Mouse (Mus musculus) MEL (cell line): ENCODE results near the gene Cap1. TPM values are rescaled to one million over a fixed set of nuclear protein-coding genes. Genes with fewer than 3 reads are reported as not detected.

Source experiments
- DNase-seq: peaks from one replicate; pipeline ENCODE4 v3.0.0; 2011; ENCODE audit warnings: low read depth, low spot score
- H3K27ac ChIP-seq: 2 replicates; pipeline ENCODE4 v1.5.1; 2012; ENCODE audit warnings: low read depth, mild to moderate bottlenecking, control low read depth, low read length, moderate library complexity; ENCODE audit not compliant: control insufficient read depth
- H3K27me3 ChIP-seq, 2 experiments: fragments of 150-350 bp in 1 of 2; sonication (generic) in 1 of 2; 2 replicates each; pipeline ENCODE4 v1.6.1; 2012; ENCODE audit warnings: low read length in 2 of 2, mild to moderate bottlenecking in 2 of 2, improper control_type of control experiment in 1 of 2, moderate library complexity in 1 of 2; ENCODE audit not compliant: insufficient read depth in 2 of 2, control insufficient read depth in 1 of 2
- H3K36me3 ChIP-seq, 2 experiments: 2 replicates each; pipeline ENCODE4 v1.6.1; 2012 to 2014; ENCODE audit warnings: low read length in 2 of 2, improper control_type of control experiment in 1 of 2, inconsistent platforms in 1 of 2, mild to moderate bottlenecking in 1 of 2; ENCODE audit not compliant: insufficient read depth in 2 of 2, control insufficient read depth in 1 of 2
- H3K4me1 ChIP-seq, 2 experiments: fragments of 150-350 bp in 1 of 2; sonication (generic) in 1 of 2; 2 replicates each; pipeline ENCODE4 v1.6.1; 2012; ENCODE audit warnings: low read length in 2 of 2, improper control_type of control experiment in 1 of 2, mild to moderate bottlenecking in 1 of 2; ENCODE audit not compliant: insufficient read depth in 2 of 2, control insufficient read depth in 1 of 2
- H3K4me3 ChIP-seq, 2 experiments: fragments of 150-350 bp in 1 of 2; sonication (generic) in 1 of 2; 2 replicates each; pipeline ENCODE4 v1.5.1; 2012; ENCODE audit warnings: low read depth in 2 of 2, low read length in 2 of 2, mild to moderate bottlenecking in 2 of 2, moderate library complexity in 2 of 2, control low read depth in 1 of 2, improper control_type of control experiment in 1 of 2; ENCODE audit not compliant: control insufficient read depth in 1 of 2, insufficient read depth in 1 of 2
- H3K79me2 ChIP-seq: 2 replicates; pipeline ENCODE4 v1.6.1; 2012; ENCODE audit warnings: mild to moderate bottlenecking, low read length, moderate library complexity; ENCODE audit not compliant: control insufficient read depth, poor library complexity, insufficient read depth
- H3K9ac ChIP-seq: 2 replicates; pipeline ENCODE4 v1.6.1; 2012; ENCODE audit warnings: low read depth, mild to moderate bottlenecking, control low read depth, low read length, moderate library complexity; ENCODE audit not compliant: control insufficient read depth, poor library complexity, severe bottlenecking
- H3K9me3 ChIP-seq: fragments of 150-350 bp; sonication (generic); replicated peaks from 2 replicates; pipeline ENCODE4 v1.6.1; 2012; ENCODE audit warnings: mild to moderate bottlenecking, low read length, improper control_type of control experiment, moderate library complexity; ENCODE audit not compliant: insufficient read depth
- BHLHE40 ChIP-seq: IDR thresholded peaks from 2 replicates; pipeline ENCODE4 v1.6.1; 2012; ENCODE audit warnings: low read depth, mild to moderate bottlenecking, inconsistent platforms, low read length, improper control_type of control experiment, borderline replicate concordance
- CTCF ChIP-seq, 3 experiments: IDR thresholded peaks in 2 of 3; conservative IDR thresholded peaks in 1 of 3; 2 replicates each; pipeline ENCODE4 v1.5.1; 2011 to 2012; ENCODE audit warnings: low read length in 3 of 3, low read depth in 2 of 3, mild to moderate bottlenecking in 2 of 3, improper control_type of control experiment in 1 of 3, inconsistent platforms in 1 of 3, mixed read lengths in 1 of 3, moderate library complexity in 1 of 3; ENCODE audit not compliant: control insufficient read depth in 1 of 3, insufficient read depth in 1 of 3, poor library complexity in 1 of 3, severe bottlenecking in 1 of 3
- E2F4 ChIP-seq: IDR thresholded peaks from 2 replicates; pipeline ENCODE4 v1.6.1; 2011; ENCODE audit warnings: low read depth, low read length, improper control_type of control experiment, borderline replicate concordance
- ELF1 ChIP-seq: IDR thresholded peaks from 2 replicates; pipeline ENCODE4 v1.6.1; 2014; ENCODE audit warnings: low read depth, mild to moderate bottlenecking, inconsistent platforms, low read length, improper control_type of control experiment, moderate library complexity
- EP300 ChIP-seq, 2 experiments: IDR thresholded peaks; 2 replicates each; pipeline ENCODE4 v1.6.1; 2011; ENCODE audit warnings: improper control_type of control experiment in 2 of 2, low read length in 2 of 2, low read depth in 1 of 2, mild to moderate bottlenecking in 1 of 2
- ETS1 ChIP-seq: IDR thresholded peaks from 2 replicates; pipeline ENCODE4 v1.6.1; 2012; ENCODE audit warnings: low read depth, mild to moderate bottlenecking, inconsistent platforms, low read length, improper control_type of control experiment, moderate library complexity
- KAT2A ChIP-seq: conservative IDR thresholded peaks from 2 replicates; pipeline ENCODE4 v1.6.1; 2012; ENCODE audit warnings: low read depth, low read length, improper control_type of control experiment, inconsistent platforms
- MAFK ChIP-seq: IDR thresholded peaks from 2 replicates; pipeline ENCODE4 v1.6.1; 2011; ENCODE audit warnings: low read depth, mild to moderate bottlenecking, low read length, improper control_type of control experiment, borderline replicate concordance
- MAX ChIP-seq: IDR thresholded peaks from 2 replicates; pipeline ENCODE4 v1.6.1; 2011; ENCODE audit warnings: low read length, improper control_type of control experiment
- NELFE ChIP-seq: IDR thresholded peaks from 2 replicates; pipeline ENCODE4 v1.6.1; 2011; ENCODE audit warnings: low read depth, low read length, improper control_type of control experiment
- POLR2A ChIP-seq, 2 experiments: IDR thresholded peaks; 2 replicates each; pipeline ENCODE4 v1.6.1; 2011 to 2012; ENCODE audit warnings: low read length in 2 of 2, mild to moderate bottlenecking in 2 of 2, control low read depth in 1 of 2, improper control_type of control experiment in 1 of 2, low read depth in 1 of 2, moderate library complexity in 1 of 2; ENCODE audit not compliant: control insufficient read depth in 1 of 2, insufficient read depth in 1 of 2, poor library complexity in 1 of 2
- RAD21 ChIP-seq: IDR thresholded peaks from 2 replicates; pipeline ENCODE4 v1.6.1; 2011; ENCODE audit warnings: mild to moderate bottlenecking, low read depth, low read length, improper control_type of control experiment
- SIN3A ChIP-seq: IDR thresholded peaks from 2 replicates; pipeline ENCODE4 v1.6.1; 2012; ENCODE audit warnings: low read length, improper control_type of control experiment, inconsistent platforms
- SMC3 ChIP-seq: IDR thresholded peaks from 2 replicates; pipeline ENCODE4 v1.6.1; 2011; ENCODE audit warnings: low read depth, low read length, improper control_type of control experiment
- TAL1 ChIP-seq: IDR thresholded peaks from 2 replicates; pipeline ENCODE4 v1.6.1; 2012; ENCODE audit warnings: mild to moderate bottlenecking, inconsistent platforms, low read length, moderate library complexity, mixed read lengths
- TBP ChIP-seq: IDR thresholded peaks from 2 replicates; pipeline ENCODE4 v1.8.0; 2011; ENCODE audit warnings: low read depth, low read length, improper control_type of control experiment
- TCF12 ChIP-seq: IDR thresholded peaks from 2 replicates; pipeline ENCODE4 v1.6.1; 2014; ENCODE audit warnings: low read depth, mild to moderate bottlenecking, inconsistent platforms, low read length, improper control_type of control experiment, moderate library complexity
- USF1 ChIP-seq: IDR thresholded peaks from 2 replicates; pipeline ENCODE4 v1.6.1; 2014; ENCODE audit warnings: low read depth, mild to moderate bottlenecking, inconsistent platforms, low read length, improper control_type of control experiment, moderate library complexity
- ZNF384 ChIP-seq: IDR thresholded peaks from 2 replicates; pipeline ENCODE4 v1.6.1; 2012; ENCODE audit warnings: low read depth, mild to moderate bottlenecking, inconsistent platforms, low read length, improper control_type of control experiment
- polyA plus RNA-seq, 2 experiments: library from polyadenylated mRNA; stranded (reverse) in 1 of 2; unstranded in 1 of 2; fragments of >175 nt in 1 of 2; fragments of >200 nt in 1 of 2; gene quantifications; 2 replicates each; pipeline versions ENCODE4 v1.2.1 to v1.2.4; 2012; ENCODE audit warnings: low replicate concordance in 2 of 2, low read depth in 1 of 2; ENCODE audit not compliant: insufficient read length in 2 of 2, insufficient read depth in 1 of 2, missing spikeins in 1 of 2
- total RNA-seq: library from RNA; depleted of rRNA; stranded (reverse); fragments of 300-350 nt; gene quantifications from 2 replicates; pipeline ENCODE4 v1.2.3, GENCODE M21; 2012

Cap1 gene
- total and polyA plus RNA-seq, 3 experiments: 68.3 to 134 TPM; not detected in 1

- no peak for TF ChIP-seq KAT2A
- no peak for TF ChIP-seq ELF1
- no peak for TF ChIP-seq SMC3
- no peak for TF ChIP-seq MAX
- no peak for TF ChIP-seq TBP
- TF ChIP-seq ZNF384: no peak
- TF ChIP-seq RAD21: no peak
- no peak for TF ChIP-seq CTCF (IDR thresholded peaks at IDR 0.05 in 2 of 3, conservative IDR thresholded peaks at IDR 0.05 in 1 of 3; ENCODE audit: control insufficient read depth in 1 of 3, insufficient read depth in 1 of 3, low read depth in 2 of 3, low read length in 3 of 3, poor library complexity in 1 of 3, severe bottlenecking in 1 of 3)
- TF ChIP-seq USF1: no peak
- TF ChIP-seq POLR2A (IDR thresholded peaks at IDR 0.05; ENCODE audit: control insufficient read depth in 1 of 2, insufficient read depth in 1 of 2, low read depth in 1 of 2, low read length in 2 of 2, poor library complexity in 1 of 2): no peak
- TF ChIP-seq NELFE: no peak
- TF ChIP-seq EP300 (IDR thresholded peaks at IDR 0.05; ENCODE audit: low read depth in 1 of 2, low read length in 2 of 2): no peak
- TF ChIP-seq SIN3A: no peak
- no peak for TF ChIP-seq MAFK
- TF ChIP-seq BHLHE40: no peak
- Histone ChIP-seq H3K9ac (no peak overlapping the region), H3K27me3 (no peaks in the 10 kb centered on the region; a peak in 2 of 4 replicates), H3K79me2 (no peaks in the 10 kb centered on the region), H3K4me3 (peak overlapping the region; percentile 28 to 39), H3K36me3 (peaks cover 0 to 3% of the 10 kb centered on the region in 2 experiments; a peak in 1 of 4 replicates), H3K27ac (no peak overlapping the region), H3K4me1 (peaks cover 7 to 16% of the 10 kb centered on the region in 2 experiments; a peak in 3 of 4 replicates), H3K9me3 (no peaks in the 10 kb centered on the region)
- DNase-seq: peak; percentile 39
Observed at GRCm38 (mm10) chr4:122897750-122898149, 11.9 kb upstream of the Cap1 start.

DNA sequence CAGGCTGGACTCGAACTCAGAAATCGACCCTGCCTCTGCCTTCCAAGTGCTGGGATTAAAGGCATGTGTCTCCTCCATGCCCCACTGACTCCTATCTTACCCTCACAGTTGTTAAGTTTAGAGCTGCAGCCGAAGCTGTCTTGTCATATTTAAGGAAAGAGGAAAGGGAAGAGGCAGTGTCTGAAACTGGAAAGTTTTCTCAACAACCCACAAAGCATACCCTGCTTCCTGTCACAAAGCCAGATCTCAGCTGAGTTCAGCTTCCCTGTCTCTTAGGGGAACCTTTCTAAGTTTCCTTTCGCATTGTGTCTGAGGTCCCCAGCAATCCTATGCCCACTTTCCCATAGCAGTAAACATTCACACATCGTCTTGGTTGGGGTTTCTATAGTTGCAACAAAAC lies 6.3 kb upstream of the Cap1 start:
- H3K27ac ChIP-seq: no peak overlapping the region
- peak overlapping the region; percentile 2 to 29; a peak in 2 of 4 replicates for H3K4me3 ChIP-seq
- peak overlapping the region; percentile 17; the same call in 1 of the 2 replicates for H3K9ac ChIP-seq
- no peaks in the 10 kb centered on the region for H3K27me3 ChIP-seq
- H3K79me2 ChIP-seq: no peaks in the 10 kb centered on the region
- no peaks in the 10 kb centered on the region for H3K9me3 ChIP-seq
- peaks cover 12 to 22% of the 10 kb centered on the region in 2 experiments for H3K4me1 ChIP-seq
- H3K36me3 ChIP-seq: peaks cover 0 to 12% of the 10 kb centered on the region in 2 experiments; a peak in 2 of 4 replicates
- TF ChIP-seq ETS1: 0 out of 2 replicates have a peak, but pooled peaks have one; percentile 17
- TF ChIP-seq EP300 (IDR thresholded peaks at IDR 0.05; ENCODE audit: low read depth in 1 of 2, low read length in 2 of 2): peak in 1 of 2 experiments; percentile 26; a peak in 2 of 4 replicates
- 0 out of 2 replicates have a peak, but pooled peaks have one; percentile 20 for TF ChIP-seq TBP
- TF ChIP-seq TCF12: peak; percentile 18; the same call in 1 of the 2 replicates
- TF ChIP-seq TAL1: peak; percentile 31; the same call in 1 of the 2 replicates
- 0 out of 2 replicates have a peak, but pooled peaks have one; percentile 14 for TF ChIP-seq ELF1
- TF ChIP-seq KAT2A: no peak
- no peak for TF ChIP-seq E2F4
- DNase-seq: peak; percentile 58
